Mouse (Mus musculus): ENCODE data around the gene Zfp974.
"Not testable (repeated sequence)": the region's sequence is repeated elsewhere in the genome, so short reads cannot be mapped to it uniquely, and the experiment has no call there.

Gene Zfp974

DNA sequence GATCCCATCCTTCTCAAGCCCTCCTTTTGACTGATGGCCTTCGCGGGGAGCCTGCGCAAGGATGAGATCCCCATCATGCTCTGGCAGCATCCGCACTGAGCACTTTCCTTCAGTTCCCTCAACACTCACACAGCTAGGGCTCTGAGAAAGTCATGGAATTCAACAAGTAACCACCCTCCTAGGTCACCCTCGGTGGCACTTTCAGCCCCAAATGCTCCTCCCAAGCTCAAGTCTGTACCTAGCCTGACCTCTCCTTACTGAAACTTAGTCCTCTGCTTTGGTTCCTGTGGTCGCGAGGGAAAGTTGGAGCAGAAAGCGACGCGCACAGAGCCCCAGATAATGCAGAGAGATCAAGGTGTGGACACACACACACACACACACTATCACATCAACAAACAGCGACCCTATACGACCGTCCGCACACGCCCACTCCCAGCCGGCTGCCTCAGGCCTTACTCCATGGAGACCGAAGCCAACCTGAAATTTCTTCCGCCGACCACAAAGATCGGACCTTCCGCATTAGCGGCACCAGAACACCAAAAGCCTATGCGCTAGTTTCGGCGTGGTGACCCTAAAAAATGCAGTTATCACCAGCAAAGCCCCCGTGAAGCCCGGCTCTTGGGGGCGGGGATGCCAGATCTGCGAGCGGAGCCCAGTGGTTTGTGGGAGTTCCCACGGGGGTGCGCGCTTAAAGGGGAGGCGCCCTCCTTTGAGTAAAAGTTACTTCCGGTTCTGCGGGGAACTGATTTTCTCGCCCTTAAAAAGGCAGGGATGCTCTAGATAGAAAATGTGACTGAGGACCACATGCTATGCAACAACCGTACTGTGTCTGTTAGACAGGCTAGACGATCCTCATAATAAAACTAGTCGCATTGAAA, at the start of gene Zfp974:
TSS of gene Zfp974 (minus strand) at position 643 of the 878 bp plus-strand sequence.
- DNase-seq: peak; percentile 65 to 67

DNA sequence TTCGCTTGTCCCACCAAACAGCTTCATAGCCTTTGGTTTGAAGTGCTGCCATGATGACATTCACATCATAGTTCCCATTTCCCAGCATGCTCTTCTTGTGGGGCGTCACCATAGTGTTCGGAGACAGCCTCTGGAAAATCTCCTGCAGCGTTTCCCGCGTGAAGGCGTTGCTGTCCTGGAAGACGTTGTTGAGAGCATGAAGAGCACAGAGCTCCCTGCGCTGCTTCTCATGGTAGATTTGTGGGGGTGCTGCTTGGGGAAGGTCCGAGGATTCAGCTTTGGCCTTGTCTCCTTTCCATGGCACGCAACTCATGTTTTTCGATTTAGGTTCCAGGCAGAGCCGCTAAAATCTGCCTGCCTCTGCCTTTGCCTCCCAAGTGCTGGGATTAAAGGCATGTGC, 20.2 kb upstream of the Zfp974 start:
- not testable (repeated sequence) for DNase-seq

DNA sequence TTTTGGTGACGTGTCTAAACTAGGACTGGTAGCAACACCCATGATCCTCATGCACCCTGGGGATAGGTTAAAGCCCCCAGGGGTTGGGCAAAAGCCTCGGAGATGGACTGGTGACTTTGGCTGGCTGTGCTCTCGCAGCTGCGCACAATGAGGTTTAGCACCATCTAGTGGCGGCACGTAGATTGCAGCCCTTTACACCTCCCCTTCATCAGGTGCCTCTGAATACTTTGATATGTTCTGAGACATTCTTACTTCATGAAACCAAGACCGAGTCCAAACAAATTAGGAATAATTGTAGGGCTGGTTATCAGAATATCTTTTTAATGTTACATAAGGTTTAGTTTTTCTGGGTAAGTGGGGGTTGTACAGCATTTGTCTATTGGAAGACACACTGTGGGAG, 12.6 kb upstream of the Zfp974 start:
- DNase-seq: peak; percentile 13 to 36

DNA sequence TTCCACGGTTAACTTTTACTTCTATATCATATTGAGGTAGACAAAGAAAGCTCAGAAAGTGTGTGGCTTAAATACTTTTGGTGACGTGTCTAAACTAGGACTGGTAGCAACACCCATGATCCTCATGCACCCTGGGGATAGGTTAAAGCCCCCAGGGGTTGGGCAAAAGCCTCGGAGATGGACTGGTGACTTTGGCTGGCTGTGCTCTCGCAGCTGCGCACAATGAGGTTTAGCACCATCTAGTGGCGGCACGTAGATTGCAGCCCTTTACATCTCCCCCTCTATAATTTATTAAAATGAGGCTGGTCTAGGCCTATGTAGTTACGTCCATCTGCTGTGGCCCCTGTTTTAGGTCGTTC, 4.5 kb upstream of the Zfp974 start:
- not testable (repeated sequence) for DNase-seq

DNA sequence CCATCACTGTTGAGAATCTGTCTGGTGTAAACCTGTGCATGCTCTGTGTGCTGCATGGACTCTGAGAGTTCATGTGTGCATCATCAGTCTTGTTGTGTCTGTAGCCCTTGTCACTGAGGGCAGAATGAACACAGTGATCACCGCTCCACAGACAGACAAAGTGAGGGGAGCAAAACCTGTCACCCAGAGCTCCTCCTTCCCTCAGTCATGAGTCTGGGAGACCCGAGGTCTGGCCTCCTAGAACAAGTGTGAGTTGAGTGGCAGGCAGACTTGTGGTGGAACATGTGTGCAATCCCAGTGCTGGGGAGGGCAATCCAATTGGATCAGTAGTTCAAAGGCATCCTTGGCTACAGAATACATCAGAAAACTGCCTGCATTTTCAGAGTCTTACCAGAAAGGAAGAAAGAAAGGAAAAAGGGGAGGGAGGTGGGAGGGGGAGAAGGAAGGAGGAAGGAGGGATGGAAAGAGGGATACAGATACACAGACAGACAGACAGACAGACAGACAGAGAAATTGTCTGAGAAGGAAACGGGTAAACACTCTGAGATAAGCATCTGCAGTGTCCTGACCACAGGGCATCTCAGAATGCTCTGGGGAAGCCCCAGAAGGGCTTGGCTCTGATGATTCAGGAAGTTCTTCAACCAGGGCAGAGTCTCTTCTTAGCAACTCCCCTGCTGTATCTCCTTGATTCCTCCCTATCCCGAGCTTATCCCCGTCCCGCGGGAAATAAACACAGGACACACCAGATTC, 4.0 kb upstream of the Zfp974 start:
- no peak for DNase-seq

DNA sequence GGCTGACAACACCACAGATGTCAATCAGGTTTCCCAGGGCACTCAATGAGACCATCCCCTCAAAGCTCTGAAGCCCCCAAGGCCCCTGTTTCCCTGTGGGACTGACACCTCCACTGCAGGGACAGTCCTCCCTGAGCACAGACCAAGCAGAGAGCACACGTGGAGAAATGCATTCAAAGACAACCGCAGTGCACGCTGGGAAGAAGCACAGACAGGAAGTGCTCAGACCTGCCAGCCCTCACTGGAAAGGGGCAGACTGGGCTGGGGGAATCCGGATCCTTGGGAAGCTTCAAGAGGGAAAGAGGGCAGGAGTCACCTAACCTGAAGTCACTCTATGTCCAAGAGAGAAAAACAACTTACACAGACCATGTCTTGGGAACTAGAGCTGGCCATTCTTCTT, 2.2 kb downstream of the Zfp974 start:
- not testable (repeated sequence) for DNase-seq

DNA sequence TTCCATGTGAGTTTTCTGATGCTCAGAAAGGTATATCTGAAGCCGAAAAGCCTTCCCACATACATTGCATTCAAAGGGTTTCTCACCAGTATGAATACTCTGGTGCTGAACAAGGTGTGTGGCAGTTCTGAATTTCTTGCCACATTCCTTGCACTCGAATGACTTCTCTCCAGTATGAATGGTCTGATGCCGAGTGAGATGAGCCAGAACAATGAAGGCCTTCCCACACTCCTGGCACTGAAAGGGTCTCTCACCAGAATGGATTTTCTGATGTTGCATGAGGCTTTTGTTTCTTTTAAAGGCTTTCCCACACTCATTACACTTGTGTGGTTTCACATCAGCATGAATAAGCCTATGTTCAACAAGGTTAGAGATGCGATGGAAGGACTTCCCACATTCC, 18.3 kb downstream of the Zfp974 start:
- not testable (repeated sequence) for DNase-seq

DNA sequence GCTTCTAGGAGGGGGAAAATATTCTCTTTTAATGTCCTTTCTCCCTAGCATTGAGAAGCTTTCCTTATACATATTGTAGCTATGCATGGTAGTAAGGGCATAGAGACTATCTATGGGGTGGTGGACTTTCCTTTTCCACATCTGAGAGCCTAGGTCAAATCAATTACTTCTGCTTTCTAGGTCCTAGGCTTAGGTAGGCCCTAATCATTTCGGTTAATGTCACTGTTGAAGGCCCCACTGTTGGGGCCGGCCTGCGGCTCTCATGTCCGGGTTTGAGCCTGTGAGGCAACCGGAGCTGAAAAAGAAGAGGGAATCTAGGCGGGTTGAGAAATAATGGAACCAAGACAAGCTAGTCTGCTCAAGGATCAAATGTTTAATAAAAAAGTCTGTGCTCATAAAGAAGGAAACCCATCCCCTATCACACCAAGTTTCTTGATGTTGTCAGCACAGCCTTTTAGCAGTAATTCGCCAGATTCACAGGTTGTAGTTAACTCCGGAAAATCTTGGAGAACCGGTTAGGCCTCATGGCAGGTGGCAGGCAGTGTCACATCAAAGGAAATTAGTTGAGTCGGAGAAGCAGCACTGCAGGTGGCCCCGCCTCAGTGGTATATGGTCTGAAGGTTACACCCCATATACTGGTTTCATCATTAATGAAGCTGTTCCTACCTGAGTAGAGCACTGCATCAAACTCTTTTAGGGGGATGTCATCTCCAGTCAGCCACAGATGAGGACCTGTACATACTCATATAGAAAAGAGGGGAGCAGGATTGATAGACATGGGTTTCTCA, 24.0 kb downstream of the Zfp974 start:
- no peak for DNase-seq

DNA sequence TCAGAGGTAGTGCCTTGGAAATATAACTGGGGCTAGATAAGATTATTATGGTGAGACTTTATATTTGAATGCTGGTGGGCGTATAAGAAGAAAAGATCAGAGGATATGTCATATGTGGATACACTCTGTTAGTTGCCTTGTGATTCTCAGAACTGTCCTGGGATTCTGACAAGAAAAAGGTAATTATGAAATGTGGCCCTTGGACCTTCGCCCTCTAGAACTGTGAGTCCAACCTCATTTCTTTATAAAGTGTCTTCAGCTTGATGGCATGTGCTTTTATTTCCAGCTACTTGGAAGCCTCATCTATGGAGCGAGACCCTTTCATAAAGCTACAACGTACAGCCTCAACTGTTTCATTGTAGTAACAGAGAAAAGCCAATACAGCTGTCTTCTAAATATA, 28.7 kb downstream of the Zfp974 start:
- DNase-seq: no peak

DNA sequence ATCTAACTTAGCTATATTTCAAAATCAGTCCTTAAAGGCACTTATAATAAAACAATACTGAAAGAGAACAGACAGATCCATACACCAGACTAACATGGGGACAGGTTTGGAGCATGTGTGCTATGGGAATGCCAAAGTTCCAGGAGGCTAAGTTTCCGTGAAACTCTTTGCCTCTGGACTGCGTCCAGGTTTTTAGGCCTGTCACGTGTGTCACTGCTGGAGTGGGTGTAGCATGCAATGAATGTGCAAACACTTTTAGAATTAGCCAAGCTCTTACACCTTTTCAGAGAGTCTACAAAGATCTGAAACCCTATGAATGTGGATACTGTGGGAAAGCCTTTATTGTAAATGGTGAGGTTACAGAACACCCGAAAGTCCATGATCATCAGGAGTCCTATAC, 47.5 kb downstream of the Zfp974 start:
- DNase-seq: no peak

DNA sequence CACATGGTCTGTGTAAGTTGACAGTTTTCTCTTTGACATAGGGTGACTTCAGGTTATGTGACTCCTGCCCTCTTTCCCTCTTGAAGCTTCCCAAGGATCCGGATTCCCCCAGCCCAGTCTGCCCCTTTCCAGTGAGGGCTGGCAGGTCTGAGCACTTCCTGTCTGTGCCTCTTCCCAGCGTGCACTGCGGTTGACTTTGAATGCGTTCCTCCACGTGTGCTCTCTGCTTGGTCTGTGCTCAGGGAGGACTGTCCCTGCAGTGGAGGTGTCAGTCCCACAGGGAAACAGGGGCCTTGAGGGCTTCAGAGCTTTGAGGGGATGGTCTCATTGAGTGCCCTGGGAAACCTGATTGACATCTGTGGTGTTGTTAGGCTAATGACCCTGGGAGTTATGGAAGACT, 66.7 kb downstream of the Zfp974 start:
- DNase-seq: not testable (repeated sequence)

DNA sequence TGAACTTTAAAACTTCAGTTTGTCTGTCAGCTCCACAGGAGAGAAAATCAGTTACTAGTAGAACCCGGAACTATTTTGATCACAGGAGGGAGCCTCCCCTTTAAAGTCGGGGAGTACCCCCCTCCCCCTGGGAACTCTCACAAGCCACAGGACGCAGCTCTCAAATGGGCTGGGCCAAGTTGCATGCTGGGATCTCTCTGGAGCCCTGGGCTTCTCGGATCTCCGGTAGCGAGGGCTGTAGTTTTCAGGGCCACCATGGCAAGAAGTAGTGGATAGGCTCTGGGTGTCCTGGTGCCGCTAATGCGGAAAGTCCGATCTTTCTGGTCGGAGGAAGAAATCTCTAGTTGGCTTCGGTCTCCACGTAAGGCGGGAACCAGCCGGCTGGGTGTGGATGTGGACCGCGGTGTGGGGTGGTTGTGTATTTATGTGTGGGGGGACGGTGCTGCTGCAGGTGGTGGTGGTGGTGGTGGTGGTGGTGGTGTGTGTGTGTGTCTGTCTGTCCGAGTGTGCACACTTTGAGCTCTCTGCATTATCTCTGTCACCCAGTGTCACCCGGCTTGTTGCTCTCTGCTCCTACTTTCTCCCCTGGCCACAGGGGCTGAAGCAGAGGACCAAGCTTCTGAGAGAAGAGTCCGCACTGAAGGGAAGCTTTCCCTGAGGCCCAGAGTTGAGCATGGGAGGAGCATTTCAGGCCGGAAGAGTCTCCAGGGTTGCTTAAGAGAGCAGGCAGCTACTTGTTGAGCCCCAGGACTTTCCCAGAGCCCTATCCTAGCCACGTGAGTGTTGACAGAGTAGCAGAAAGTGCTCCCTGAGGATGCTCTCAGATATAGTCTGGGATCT, 68.6 kb downstream of the Zfp974 start:
- peak; percentile 19 to 22 for DNase-seq

DNA sequence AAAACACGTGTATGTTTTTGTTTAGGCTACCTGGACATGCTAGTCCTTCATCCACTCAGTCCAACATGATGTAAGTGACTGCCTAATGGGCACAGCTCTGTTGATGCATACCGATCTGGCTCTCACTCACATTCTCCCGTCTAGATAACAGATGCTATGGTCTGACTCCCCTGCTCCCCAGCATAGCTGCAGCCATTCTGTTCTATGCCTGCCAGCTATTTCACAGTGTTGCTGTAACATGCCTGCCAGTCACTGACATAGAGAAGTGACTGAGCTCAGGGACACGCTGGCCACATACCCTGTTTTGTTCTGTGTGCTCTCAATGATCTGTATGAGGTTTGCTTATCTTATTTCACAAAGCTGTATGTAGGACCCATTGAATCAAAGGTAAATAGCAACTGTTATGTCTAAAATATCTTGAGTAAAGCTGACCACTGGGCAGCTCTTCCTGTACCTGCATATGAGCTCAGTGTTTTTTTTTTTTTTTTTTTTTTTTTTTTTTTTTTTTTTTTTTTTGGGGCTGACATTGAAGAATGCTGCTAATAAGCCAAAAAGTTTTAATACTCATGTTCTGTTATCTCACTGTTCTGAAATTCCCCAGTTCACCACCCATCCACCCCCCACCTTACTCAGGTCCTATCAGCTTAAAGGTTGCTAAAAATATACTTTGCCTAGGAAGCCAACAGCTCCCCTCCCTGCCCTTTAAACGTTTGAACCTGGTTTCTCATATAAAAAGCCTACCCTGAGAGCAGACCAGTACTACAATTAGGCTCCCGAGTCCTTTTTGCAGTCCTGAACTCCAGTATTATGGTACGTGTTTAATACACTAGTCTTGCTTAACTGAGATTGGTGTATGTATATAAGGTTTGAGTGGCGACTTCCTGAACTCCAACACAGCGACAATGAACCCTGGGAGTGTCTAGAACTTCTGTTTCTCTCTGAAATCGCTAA, 69.7 kb downstream of the Zfp974 start:
- DNase-seq: no peak

Measured in cerebellum, adult 18-20 months (tissue).